Mouse (Mus musculus) left cerebral cortex, adult 2 months (tissue): Measurements from ENCODE around the gene E130116L18Rik. TPM values are rescaled to one million over a fixed set of nuclear protein-coding genes. Genes with fewer than 3 reads are reported as not detected.
"Not testable (repeated sequence)": the region's sequence is repeated elsewhere in the genome, so short reads cannot be mapped to it uniquely, and the experiment has no call there.

Experiments used
- DNase-seq, 2 experiments: peaks; one replicate each; pipeline ENCODE4 v3.0.0; 2021 to 2022; ENCODE audit warnings: low spot score in 2 of 2, mixed read lengths in 1 of 2; ENCODE audit errors: extremely low spot score in 1 of 2
- H3K27ac ChIP-seq: fragments of 200-600 bp; 2 replicates; pipeline ENCODE4 v1.8.1; 2022
- H3K4me3 ChIP-seq: fragments of 200-600 bp; 2 replicates; pipeline ENCODE4 v1.8.1; 2022
- CTCF ChIP-seq: fragments of 200-600 bp; IDR thresholded peaks from 2 replicates; pipeline ENCODE4 v1.8.1; 2022; ENCODE audit warnings: antibody characterized with exemption, mild to moderate bottlenecking, moderate library complexity
- intact Hi-C: fragments of 180-260 bp; cut with DNase I; formaldehyde crosslinking; loops from one replicate; pipeline ENCODE4 v1.15.1; 2025
- long read RNA-seq, 2 experiments: library from polyadenylated mRNA; stranded (forward); transcript quantifications; one replicate each; pipeline ENCODE4 v2.0.0; 2021; ENCODE audit warnings: borderline mapping rate in 2 of 2
- total RNA-seq, 2 experiments: library from RNA; stranded (reverse); gene quantifications; 2 replicates each; pipeline ENCODE4 v1.2.3; 2021

Gene E130116L18Rik
- total RNA-seq: not detected
- long read RNA-seq, experiment 1: 0 reads
- long read RNA-seq, experiment 2: 0 reads

DNA sequence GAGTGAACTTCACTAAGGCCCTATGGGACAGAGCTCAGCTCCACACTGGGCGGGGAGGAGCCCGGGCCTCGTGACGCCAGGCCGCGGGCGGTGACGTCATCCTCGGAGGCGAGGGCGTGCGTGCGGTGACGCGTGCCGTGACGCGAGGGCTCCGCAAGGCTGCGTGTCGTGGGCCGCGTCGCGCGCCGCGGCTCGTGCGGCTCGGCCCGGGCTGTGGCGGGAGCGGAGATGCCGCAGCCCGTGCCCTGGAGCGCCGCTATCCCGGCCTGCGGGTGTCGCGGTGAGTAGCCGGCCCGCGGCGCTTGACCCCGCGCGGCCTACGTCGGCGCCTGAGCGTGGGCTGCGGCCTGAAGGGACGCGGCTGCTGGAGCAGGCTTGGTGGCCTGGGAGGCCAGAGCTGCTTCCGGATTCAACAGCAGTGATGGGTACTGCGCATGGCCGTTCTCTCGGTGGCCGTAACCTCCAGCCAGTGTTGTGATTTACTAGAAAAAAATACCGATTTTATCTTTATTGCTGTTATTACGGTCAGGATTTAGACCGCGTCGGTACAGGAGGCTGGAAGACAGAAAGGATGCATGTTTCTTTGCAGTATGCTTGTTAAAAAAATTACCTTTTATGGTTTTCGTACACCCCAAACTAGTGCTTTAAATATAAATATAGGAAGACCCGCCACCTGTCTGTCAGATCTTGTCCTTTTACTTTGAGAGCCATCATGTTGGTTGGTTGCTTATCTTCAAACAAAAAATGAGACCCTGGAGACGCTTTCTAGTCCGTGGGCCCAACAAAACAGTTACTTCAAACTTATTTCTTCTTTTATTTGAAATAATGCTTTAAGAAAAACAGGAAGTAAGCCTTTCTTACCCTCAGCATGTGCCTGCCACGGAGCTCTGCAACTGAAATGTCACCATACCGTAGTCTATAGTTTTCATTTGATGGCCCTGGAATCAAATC lies at the start of gene E130116L18Rik:
E130116L18Rik (minus strand) TSS at position 402 of the 951 bp plus-strand sequence.
- peak; percentile 92 to 96 for DNase-seq
- no peak for TF ChIP-seq CTCF
- Histone ChIP-seq H3K27ac (peak within 1 kb of the TSS; percentile 93), H3K4me3 (peak within 1 kb of the TSS; percentile 71)
- intact Hi-C loops: loop anchor here (5.0 kb wide), 1 partner anchor 121 kb away; the partner anchor contains the start of gene Prkag2

DNA sequence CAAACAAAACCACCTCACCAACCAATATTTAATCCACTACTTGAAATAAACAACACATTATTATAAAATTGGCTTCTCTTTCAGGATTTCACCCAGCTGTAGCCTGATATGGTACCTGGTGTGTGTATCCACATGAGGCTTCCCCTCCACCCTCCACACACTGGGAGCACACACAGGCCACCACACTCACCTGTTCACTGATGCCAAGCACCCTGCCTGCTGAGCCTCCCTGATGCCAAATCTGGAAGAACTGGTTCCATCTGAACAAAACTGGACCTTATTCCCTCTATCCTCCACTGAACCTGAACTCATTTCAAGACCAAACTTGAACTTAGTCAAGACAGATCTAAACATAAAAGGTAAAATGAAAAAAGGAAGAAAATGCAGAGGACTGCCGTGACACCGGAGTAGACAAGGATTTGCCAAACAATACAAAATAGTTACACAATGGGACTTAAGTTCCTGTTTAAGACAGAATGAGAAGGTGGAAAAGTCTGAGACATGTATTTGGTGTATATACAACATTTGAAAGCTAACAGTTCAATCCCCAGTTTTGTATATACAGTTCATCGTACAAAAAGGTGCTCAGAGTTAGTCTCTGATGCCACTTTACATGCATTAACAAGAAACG lies 45.4 kb upstream of the E130116L18Rik start:
- DNase-seq: no peak
- H3K4me3 ChIP-seq: no peak overlapping the region
- no peak overlapping the region for H3K27ac ChIP-seq
- intact Hi-C loops: no loop called here
- TF ChIP-seq CTCF: no peak

DNA sequence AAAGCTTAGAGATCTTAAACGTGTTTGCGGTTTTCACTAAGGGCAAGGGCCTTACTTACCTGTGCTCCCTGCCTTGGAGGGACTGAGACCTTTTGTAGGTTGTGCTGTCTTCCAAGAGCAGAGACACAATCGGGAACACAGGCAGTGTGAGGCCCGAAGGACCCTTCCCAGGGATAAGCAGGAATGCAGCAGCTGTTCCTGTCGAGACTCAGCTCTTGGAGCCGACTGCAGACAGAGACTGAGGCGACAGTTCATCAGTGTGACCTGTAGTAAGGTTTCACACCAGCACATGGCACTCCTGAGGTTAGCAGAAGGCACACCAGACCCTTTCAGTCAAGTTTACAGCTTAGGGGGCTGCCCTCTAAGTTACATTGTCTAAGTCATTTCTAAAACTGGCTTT lies 39.3 kb upstream of the E130116L18Rik start:
- H3K27ac ChIP-seq: no peak overlapping the region
- intact Hi-C loops: no loop called here
- H3K4me3 ChIP-seq: no peak overlapping the region
- no peak for DNase-seq
- TF ChIP-seq CTCF: no peak

DNA sequence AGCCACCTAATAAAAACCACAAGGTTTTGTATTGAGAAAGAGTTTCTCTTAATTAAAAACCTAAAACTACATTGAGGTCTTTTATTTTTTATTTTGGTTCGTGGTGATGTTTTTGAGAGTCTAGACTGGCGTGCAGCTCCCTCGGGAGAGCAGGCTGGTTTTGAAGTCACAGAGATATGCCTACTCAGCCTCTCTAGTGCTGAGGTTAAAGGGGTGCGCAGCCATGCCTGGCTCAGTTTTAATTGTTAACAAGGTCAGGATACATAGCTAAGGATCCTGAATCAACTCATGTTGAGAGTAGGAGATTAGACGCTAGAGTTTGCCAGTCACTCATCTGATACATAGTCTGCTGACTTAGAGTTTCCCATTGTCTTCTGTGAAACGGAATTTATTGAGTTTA lies 38.5 kb upstream of the E130116L18Rik start:
- DNase-seq: no peak
- no peak for TF ChIP-seq CTCF
- H3K4me3 ChIP-seq: no peak overlapping the region
- no peak overlapping the region for H3K27ac ChIP-seq
- intact Hi-C loops: no loop called here

DNA sequence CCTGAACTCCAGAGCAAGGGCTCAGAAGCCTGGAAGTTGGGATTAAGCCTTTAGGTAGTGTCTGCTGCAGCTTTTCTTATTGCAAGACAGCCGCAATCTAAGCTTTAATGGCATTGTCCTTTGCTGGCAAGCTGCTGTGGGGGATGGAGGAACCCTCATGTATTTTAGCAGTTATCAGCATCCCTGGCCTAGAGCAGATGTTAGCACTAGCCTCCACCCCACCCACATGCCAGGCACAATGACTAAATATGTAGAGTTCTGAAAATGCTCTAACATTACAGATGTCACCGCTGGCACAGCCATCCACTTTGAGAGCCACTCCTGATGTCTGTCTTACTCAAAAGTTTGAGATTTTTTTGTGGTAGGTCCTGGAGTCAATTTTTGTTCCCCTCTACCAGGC lies 33.7 kb upstream of the E130116L18Rik start:
- peak; percentile 28 to 48 for DNase-seq
- H3K27ac ChIP-seq: peak overlapping the region; percentile 64
- TF ChIP-seq CTCF: no peak
- no peak overlapping the region for H3K4me3 ChIP-seq
- intact Hi-C loops: loop anchor here (1.0 kb wide), 1 partner anchor 171 kb away; no protein-coding TSS in a partner anchor

DNA sequence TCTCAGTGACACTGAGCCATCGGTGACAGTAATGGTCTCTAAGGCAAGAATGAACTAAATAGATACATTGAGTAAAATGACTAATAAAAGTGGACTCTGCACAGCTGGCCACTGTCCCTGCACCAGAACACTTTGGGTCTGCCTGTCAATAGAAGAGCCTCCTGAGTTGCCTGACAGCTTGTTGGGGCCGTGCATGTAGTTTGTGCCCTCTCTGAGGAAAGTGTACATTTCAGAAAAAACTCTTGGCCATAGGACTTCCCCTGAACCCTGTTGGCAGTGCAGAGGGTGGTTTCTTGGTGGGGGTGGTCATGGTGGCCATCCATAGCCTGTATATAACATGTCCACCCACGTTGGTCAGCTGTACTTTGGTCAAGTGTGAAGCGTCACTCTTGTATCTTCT lies 31.5 kb upstream of the E130116L18Rik start:
- intact Hi-C loops: no loop called here
- no peak overlapping the region for H3K27ac ChIP-seq
- H3K4me3 ChIP-seq: no peak overlapping the region
- TF ChIP-seq CTCF: no peak
- no peak for DNase-seq

DNA sequence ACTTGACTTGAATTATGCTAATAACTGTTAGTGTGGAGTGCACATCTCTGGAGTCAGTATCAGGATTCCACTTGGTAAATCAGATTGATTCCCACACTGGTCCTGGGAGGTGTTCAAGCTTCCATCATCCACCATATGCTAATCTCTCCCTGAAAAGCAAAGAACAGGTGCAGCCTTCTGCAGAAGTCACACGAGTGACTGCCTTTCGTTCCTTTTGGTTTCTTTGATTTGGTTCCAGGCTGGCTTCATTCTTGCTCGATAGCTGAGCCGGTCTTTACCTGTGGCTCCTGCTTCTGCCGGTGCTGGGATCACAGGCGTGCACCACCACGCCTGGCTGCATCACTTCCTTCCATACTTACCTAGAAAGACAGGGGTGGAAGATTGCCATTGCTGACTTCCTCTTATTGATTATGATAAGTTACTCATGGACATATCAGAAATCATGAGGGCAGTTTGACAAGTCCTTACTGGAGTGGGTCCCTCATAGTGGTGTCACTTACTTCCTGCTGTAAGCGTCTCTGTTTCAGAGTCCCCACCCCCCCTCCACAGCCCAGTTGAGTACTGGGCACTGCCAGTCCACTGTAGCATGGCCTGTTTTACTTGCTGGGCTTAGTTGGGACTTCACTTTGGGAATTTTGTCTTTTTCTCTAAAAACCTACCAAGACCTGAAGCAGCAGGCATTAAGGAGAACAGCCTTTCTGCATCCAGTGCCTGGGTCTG lies 30.0 kb upstream of the E130116L18Rik start:
- intact Hi-C loops: no loop called here
- H3K27ac ChIP-seq: no peak overlapping the region
- no peak for DNase-seq
- no peak overlapping the region for H3K4me3 ChIP-seq
- no peak for TF ChIP-seq CTCF

DNA sequence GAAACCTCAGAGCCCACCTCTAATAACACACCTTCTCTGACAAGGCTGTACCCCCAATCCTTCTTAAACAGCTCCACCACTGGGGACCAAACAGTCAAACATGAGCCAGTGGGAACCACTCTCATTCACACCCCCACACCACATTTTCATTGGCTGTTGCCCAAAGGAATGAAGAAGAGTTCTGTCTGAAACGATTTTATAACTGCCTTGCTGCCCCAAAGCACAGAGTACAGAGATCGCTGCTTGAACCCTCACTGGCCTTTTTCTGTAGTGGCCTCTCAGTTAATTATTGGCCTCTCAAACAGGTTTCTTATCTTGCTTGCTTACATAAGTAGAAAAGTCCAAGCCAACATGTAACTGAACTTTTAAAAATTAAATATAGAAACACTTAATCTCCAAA lies 29.5 kb upstream of the E130116L18Rik start:
- no peak overlapping the region for H3K4me3 ChIP-seq
- TF ChIP-seq CTCF: no peak
- no peak overlapping the region for H3K27ac ChIP-seq
- intact Hi-C loops: no loop called here
- no peak for DNase-seq

DNA sequence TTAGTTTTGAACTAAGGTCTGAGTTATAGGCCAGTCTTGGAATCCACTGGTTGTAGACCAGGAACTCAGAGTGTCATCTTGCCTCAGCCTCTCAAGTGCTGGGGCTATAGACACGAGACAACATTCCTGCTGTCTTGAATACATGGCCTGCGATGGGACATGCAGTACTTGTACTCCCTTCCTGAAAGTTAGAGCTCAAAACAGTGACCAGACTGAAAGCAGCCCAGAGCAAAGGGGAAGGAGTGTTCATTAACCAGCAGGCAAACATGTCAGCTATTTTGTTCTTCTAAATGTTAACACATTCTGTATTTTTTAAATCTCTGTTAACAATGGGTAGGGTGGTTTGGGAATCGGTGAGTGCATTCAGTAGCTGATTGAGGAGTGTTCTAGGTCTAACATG lies 24.1 kb upstream of the E130116L18Rik start:
- H3K4me3 ChIP-seq: no peak overlapping the region
- intact Hi-C loops: no loop called here
- no peak overlapping the region for H3K27ac ChIP-seq
- no peak for TF ChIP-seq CTCF
- DNase-seq: no peak

DNA sequence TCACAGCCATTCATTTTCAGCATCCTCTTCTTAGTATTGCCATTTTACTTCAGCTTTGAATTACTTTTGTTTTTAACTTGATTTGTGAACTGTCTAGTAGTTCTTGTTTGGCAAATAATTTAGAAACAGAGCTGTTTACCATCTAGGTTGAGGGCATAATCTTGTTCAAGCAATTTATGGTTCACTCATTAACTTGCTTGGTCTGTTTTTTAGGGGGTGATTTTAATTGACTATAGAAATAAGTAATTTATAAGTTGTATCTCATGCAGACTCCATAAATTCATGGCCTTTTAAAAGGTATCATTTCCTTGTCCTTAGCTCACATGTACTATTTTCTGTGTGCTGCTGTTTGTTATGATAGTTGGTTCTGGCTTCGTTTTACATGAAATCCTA lies 23.5 kb upstream of the E130116L18Rik start:
- intact Hi-C loops: no loop called here
- no peak overlapping the region for H3K4me3 ChIP-seq
- TF ChIP-seq CTCF: no peak
- no peak for DNase-seq
- H3K27ac ChIP-seq: no peak overlapping the region

DNA sequence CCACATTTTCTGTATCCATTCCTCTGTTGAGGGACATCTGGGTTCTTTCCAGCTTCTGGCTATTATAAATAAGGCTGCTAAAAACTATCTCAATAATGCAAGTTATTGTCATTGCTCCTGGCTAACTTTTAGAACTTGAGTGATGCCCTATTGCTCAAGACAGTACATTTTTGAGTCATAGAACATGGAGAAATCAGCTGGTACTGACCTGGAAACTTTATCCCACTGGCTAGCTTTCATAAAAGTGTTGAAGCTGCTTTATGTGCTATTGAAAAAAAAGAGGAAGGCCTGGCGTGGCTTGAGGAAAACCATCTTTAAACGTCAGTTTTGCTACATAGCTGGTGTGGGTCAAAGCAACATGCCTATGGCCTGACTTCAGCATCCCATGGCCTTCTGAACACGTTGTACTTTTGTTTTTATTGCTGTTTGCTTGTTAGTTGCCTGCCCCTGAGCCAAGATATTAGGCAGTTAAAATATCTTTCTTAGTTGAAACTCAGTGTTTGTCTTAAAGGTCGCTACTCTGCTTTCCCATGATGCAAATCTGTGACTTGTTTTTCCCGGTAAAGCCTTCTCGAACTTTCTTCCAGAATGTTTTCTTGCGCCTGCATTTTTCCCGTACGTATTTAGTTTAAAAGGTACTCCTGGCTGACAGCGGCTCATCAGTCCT lies 23.0 kb upstream of the E130116L18Rik start:
- no peak for DNase-seq
- TF ChIP-seq CTCF: no peak
- Histone ChIP-seq H3K4me3 (no peak overlapping the region), H3K27ac (no peak overlapping the region)
- intact Hi-C loops: no loop called here

DNA sequence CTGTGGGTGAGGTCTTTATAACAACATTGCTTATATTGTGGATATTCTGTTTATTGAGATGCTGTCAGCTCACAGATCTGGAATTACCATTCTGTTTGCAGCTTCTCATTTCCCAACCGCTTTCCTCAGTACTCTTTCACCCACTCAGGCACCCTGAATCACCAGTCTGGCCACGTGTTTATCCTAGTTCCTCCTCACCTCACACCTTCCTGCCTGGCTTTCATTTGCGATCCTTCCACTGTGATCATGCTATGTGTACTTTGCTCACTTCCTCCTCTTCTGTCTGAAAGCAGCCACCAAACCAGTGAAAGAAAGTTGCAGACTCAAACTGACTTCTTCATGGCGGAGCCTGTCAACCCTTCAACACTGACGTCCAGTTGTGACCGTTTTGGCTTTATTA lies 20.1 kb upstream of the E130116L18Rik start:
- intact Hi-C loops: no loop called here
- no peak for TF ChIP-seq CTCF
- H3K4me3 ChIP-seq: no peak overlapping the region
- DNase-seq: no peak
- H3K27ac ChIP-seq: no peak overlapping the region

DNA sequence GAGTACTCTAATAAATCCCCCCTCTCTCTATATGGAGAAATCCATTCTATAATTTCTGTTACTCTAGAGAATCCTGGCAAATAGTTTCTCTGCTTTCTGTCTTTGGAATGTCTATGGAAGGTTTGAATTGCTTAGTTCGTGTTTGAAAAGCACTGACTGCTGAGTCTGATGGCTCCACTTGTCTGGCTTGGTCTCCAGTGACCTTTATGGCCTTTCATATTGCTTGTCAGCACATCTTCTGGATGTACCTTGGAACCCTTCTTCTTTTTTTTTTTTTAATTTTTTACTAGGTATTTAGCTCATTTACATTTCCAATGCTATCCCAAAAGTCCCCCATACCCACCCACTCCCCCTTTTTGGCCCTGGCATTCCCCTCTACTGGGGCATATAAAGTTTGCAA lies 1.4 kb upstream of the E130116L18Rik start:
- intact Hi-C loops: loop anchor here (5.0 kb wide), 1 partner anchor 122 kb away; the partner anchor contains the start of gene Prkag2
- H3K4me3 ChIP-seq, H3K27ac ChIP-seq, DNase-seq: not testable (repeated sequence)
